Mouse (Mus musculus) cerebellum, adult 2 months (tissue): ENCODE results near the gene Pparg. TPM values are rescaled to one million over a fixed set of nuclear protein-coding genes. Genes with fewer than 3 reads are reported as not detected.

ENCODE experiments used
- DNase-seq, 2 experiments: peaks; one replicate each; pipeline ENCODE4 v3.0.0; 2021
- H3K27ac ChIP-seq: fragments of 200-500 bp; 2 replicates; pipeline ENCODE4 v1.5.1; 2012; ENCODE audit warnings: low read length, control low read depth, inconsistent platforms; ENCODE audit not compliant: insufficient read depth
- H3K27me3 ChIP-seq: fragments of 200-500 bp; 2 replicates; pipeline ENCODE4 v1.6.1; 2012; ENCODE audit warnings: inconsistent platforms, mild to moderate bottlenecking, low read length, moderate library complexity; ENCODE audit not compliant: control insufficient read depth, insufficient read depth
- H3K4me1 ChIP-seq: fragments of 200-500 bp; 2 replicates; pipeline ENCODE4 v1.6.1; 2011; ENCODE audit warnings: low read length; ENCODE audit not compliant: control insufficient read depth, insufficient read depth
- H3K4me3 ChIP-seq: fragments of 200-500 bp; replicated peaks from 2 replicates; pipeline ENCODE3; 2011; ENCODE audit warnings: mild to moderate bottlenecking, low read depth, low read length, control low read depth; ENCODE audit not compliant: insufficient read depth
- CTCF ChIP-seq: fragments of 200-500 bp; IDR thresholded peaks from 2 replicates; pipeline ENCODE4 v1.5.1; 2011; ENCODE audit warnings: low read depth, mild to moderate bottlenecking, control low read depth, low read length, moderate library complexity, borderline replicate concordance; ENCODE audit not compliant: insufficient read depth
- POLR2A ChIP-seq: fragments of 200-500 bp; IDR thresholded peaks from 2 replicates; pipeline ENCODE4 v1.6.1; 2011; ENCODE audit warnings: low read length, control low read depth, borderline replicate concordance; ENCODE audit not compliant: insufficient read depth
- whole genome bisulfite sequencing: fragments of 180-500 bp; shearing (Covaris S2); methylation state at CpG from one replicate; pipeline ENCODE4 v1.1.7; 2018; 5-methylcytosine and 5-hydroxymethylcytosine counted together
- polyA plus RNA-seq: library from polyadenylated mRNA; depleted of rRNA; stranded (reverse); fragments of >200 nt; gene quantifications from 2 replicates; pipeline ENCODE4 v1.2.3, GENCODE M21; 2012; rRNA removed

Pparg gene
- polyA plus RNA-seq, 1 experiment: 2.1 TPM

- H3K27ac ChIP-seq: no peak overlapping the region
- TF ChIP-seq CTCF (peak; percentile 91), POLR2A (no peak)
- no peaks in the 10 kb centered on the region for H3K4me1 ChIP-seq
- H3K4me3 ChIP-seq: peak overlapping the region; percentile 45
- H3K27me3 ChIP-seq: no peaks in the 10 kb centered on the region
- 19% methylated on average over 26 of the region's 26 CpGs for WGBS
- peak; percentile 78 to 90 for DNase-seq
These were observed 178.1 kb downstream of the Pparg start for GRCm38 (mm10) chr6:115538645-115539429.

Other genes starting within 250 kb of the Pparg start
- gene Syn2, start 226.0 kb upstream of the Pparg start, polyA plus RNA-seq: 272 and 292 TPM in 2 replicates
- not detected in 2 replicates for gene Gm17482, start 133.6 kb upstream of the Pparg start, polyA plus RNA-seq
- 111 and 118 TPM in 2 replicates for gene Timp4, start 108.7 kb upstream of the Pparg start, polyA plus RNA-seq
- gene Tsen2, start 183.7 kb downstream of the Pparg start, polyA plus RNA-seq: 22.1 and 26.2 TPM in 2 replicates
- gene Mkrn2os, start 231.6 kb downstream of the Pparg start, polyA plus RNA-seq: 0.08 and 0.15 TPM in 2 replicates
- 34.7 and 37.7 TPM in 2 replicates for gene Mkrn2, start 241.0 kb downstream of the Pparg start, polyA plus RNA-seq